Mouse (Mus musculus): ENCODE results near the gene Naglu.
"Not testable (repeated sequence)": the region's sequence is repeated elsewhere in the genome, so short reads cannot be mapped to it uniquely, and the experiment has no call there.

Gene Naglu

GRCm38 (mm10) chr11:101119761-101120544 lies 50.1 kb downstream of the Naglu start, which contains the start of the genes Retreg3 and Tubg1:
TSS of gene Retreg3 (minus strand) at chr11:101119893.
TSS of gene Tubg1 (plus strand) at chr11:101119938.
- intact Hi-C loops (cut with DNase I): no loop called here

DNA sequence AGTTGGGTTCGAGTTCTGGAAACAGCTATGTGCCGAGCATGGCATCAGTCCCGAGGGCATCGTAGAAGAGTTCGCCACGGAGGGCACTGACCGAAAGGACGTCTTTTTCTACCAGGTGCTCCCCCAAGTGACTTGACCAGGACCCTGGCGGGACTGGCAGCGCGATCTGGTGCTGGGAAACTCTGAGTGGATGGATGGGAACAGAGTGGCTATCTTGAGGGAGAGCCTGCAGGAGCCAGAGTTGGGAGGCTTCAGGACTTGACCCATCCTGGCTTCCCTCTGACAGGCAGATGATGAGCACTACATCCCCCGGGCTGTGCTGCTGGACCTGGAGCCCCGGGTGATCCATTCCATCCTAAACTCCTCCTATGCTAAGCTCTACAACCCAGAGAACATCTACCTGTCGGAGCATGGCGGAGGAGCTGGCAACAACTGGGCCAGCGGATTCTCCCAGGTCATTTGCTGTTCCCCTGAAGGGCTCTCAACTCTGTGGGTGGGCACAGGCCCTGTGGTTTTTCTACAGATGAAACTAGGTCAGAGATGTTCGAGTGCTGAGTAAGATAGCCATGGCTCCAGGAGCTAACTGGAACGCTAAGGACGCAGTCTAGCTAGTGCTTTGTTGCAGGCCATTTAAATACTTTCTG lies 50.9 kb downstream of the Naglu start:
- intact Hi-C loops (cut with DNase I): no loop called here

GRCm38 (mm10) chr11:101124494-101124893 lies 54.7 kb downstream of the Naglu start:
- intact Hi-C loops (cut with DNase I): not testable (repeated sequence)

- intact Hi-C loops (cut with DNase I): not testable (repeated sequence)
Measured at GRCm38 (mm10) chr11:101125008-101125407, 55.2 kb downstream of the Naglu start.

GRCm38 (mm10) chr11:101127075-101127474 lies 57.3 kb downstream of the Naglu start:
- intact Hi-C loops (cut with DNase I): no loop called here

Small RNAs within 50 kb of the gene (microRNA-seq; reads per million reads assigned to microRNA genes)
- 1.3 to 1.4 reads per million in 2 experiments for gene Mir6928

Data from adrenal gland (tissue).